ENCODE assay signal across 8 mouse cellular contexts in the genomic region with DNA sequence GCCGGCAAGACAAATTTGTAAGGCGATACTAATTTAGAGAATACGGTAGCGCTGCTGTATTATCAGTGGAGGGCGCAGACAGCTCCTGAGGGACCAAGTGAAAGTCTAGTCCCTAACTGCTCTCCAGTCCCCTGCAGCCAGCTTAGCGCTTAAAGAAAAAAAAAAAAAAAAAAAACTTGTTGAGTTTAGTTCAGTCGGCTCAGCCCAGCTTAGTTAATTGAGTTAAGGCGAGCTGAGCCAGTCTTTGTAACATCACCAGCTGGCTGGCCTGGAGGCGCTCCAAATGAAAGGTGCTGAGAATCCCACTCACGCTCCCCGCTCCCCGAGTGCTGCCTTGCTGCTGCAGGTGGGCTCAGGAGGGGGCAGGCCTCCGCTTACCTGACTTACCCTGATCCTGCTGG.
A peak's percentile ranks its signal among the peaks of the same experiment; 100 is the strongest.
DNase-seq lines count a peak whose midpoint lies in the region.

No protein-coding gene starts in this region.

- peak overlapping the region; percentile 36 for H3K4me3 ChIP-seq in hindbrain, embryonic 10.5 days

- H3K4me1 ChIP-seq in hindbrain, embryonic 10.5 days (replicated peaks): peaks cover 37% of the 10 kb centered on the region

- H3K9me3 ChIP-seq in hindbrain, embryonic 10.5 days: no peaks in the 10 kb centered on the region

- peak overlapping the region; percentile 41; the same call in 1 of the 2 replicates for H3K27ac ChIP-seq in hindbrain, embryonic 10.5 days

- H3K27me3 ChIP-seq in hindbrain, embryonic 10.5 days (ENCODE audit: insufficient read depth, poor library complexity, severe bottlenecking): peaks cover 66% of the 10 kb centered on the region

- H3K36me3 ChIP-seq in hindbrain, embryonic 10.5 days: no peaks in the 10 kb centered on the region

- DNase-seq in cerebellum, postnatal 14 days: peak; percentile 38 to 51
- no peak for DNase-seq in cerebellum, postnatal 36 days
- peak; percentile 53 for DNase-seq in brain, adult 2 months (ENCODE audit: low read depth, low spot score)
- no peak for DNase-seq in hindbrain, embryonic 10.5 days (ENCODE audit: low spot score)
- DNase-seq in layer of hippocampus, postnatal 25 days (ENCODE audit: extremely low spot score in 1 of 2, low spot score in 1 of 2): peak; percentile 25 to 29
- peak; percentile 87 for DNase-seq in retina, postnatal 1 day
- DNase-seq in thymus, postnatal 25 days: no peak
- DNase-seq in cerebellum, adult 11 months: no peak

- 3% methylated on average over 13 of the region's 13 CpGs for WGBS in hindbrain, embryonic 10.5 days

Comparison
In these comparisons a context has a peak if more than half of its experiments do, and no peak if none do; other contexts are left out.
1. DNase-seq: peak in cerebellum, postnatal 14 days (2 of 2), brain, adult 2 months (single experiment), layer of hippocampus, postnatal 25 days (2 of 2) and retina, postnatal 1 day (single experiment); none in cerebellum, postnatal 36 days (0 of 2), hindbrain, embryonic 10.5 days (single experiment), thymus, postnatal 25 days (single experiment) and cerebellum, adult 11 months (single experiment).